Mouse (Mus musculus) layer of hippocampus, adult 2 months (tissue): ENCODE results near the gene Plac1. TPM values are rescaled to one million over a fixed set of nuclear protein-coding genes. Genes with fewer than 3 reads are reported as not detected.

Experiments
- DNase-seq, 2 experiments: peaks; one replicate each; pipeline ENCODE4 v3.0.0; 2022; ENCODE audit warnings: low spot score in 2 of 2
- H3K27ac ChIP-seq: fragments of 200-600 bp; 2 replicates; pipeline ENCODE4 v1.8.1; 2022
- H3K4me3 ChIP-seq: fragments of 200-600 bp; 2 replicates; pipeline ENCODE4 v1.8.1; 2022; ENCODE audit warnings: mild to moderate bottlenecking
- CTCF ChIP-seq: fragments of 200-600 bp; conservative IDR thresholded peaks from 2 replicates; pipeline ENCODE4 v1.8.1; 2022; ENCODE audit warnings: antibody characterized with exemption, mild to moderate bottlenecking, moderate library complexity
- total RNA-seq, 2 experiments: library from RNA; stranded (reverse); gene quantifications; 2 replicates each; pipeline ENCODE4 v1.2.3; 2021

Gene Plac1
- total RNA-seq, 2 experiments from 2014 or later: not detected

GRCm38 (mm10) chrX:53058459-53059280 is 181.2 kb downstream of the Plac1 start:
- TF ChIP-seq CTCF: no peak
- Histone ChIP-seq H3K4me3 (no peak overlapping the region), H3K27ac (no peak overlapping the region)
- no peak for DNase-seq

GRCm38 (mm10) chrX:53057760-53058090 is 182.2 kb downstream of the Plac1 start:
- H3K4me3 ChIP-seq: no peak overlapping the region
- no peak for DNase-seq
- no peak overlapping the region for H3K27ac ChIP-seq
- no peak for TF ChIP-seq CTCF

- Histone ChIP-seq H3K27ac (no peak overlapping the region), H3K4me3 (peak overlapping the region; percentile 36; the same call in 1 of the 2 replicates)
- no peak for TF ChIP-seq CTCF
- DNase-seq: peak; percentile 26 to 32
Measured at GRCm38 (mm10) chrX:53057054-53057759, 182.7 kb downstream of the Plac1 start.

- peak overlapping the region; percentile 36 for H3K4me3 ChIP-seq
- no peak overlapping the region for H3K27ac ChIP-seq
- TF ChIP-seq CTCF: no peak
- no peak for DNase-seq
Measured at GRCm38 (mm10) chrX:53056627-53057026, 183.3 kb downstream of the Plac1 start.

- TF ChIP-seq CTCF: no peak
- no peak for DNase-seq
- H3K27ac ChIP-seq: no peak overlapping the region
- no peak overlapping the region for H3K4me3 ChIP-seq
Measured at GRCm38 (mm10) chrX:53055771-53056170, 184.1 kb downstream of the Plac1 start.

- TF ChIP-seq CTCF: no peak
Measured at GRCm38 (mm10) chrX:53053885-53054284, 186.0 kb downstream of the Plac1 start.

GRCm38 (mm10) chrX:53052652-53053500 is 187.0 kb downstream of the Plac1 start:
- DNase-seq: no peak
- Histone ChIP-seq H3K27ac (no peak overlapping the region), H3K4me3 (no peak overlapping the region)
- TF ChIP-seq CTCF: no peak

More at GRCm38 (mm10) chrX:53053885-53054284, 186.0 kb downstream of the Plac1 start:
- Histone ChIP-seq H3K4me3 (no peak overlapping the region), H3K27ac (no peak overlapping the region)
- no peak for DNase-seq

GRCm38 (mm10) chrX:53050353-53050752 is 189.6 kb downstream of the Plac1 start:
- Histone ChIP-seq H3K27ac (no peak overlapping the region), H3K4me3 (no peak overlapping the region)
- TF ChIP-seq CTCF: no peak
- no peak for DNase-seq

- no peak overlapping the region for H3K27ac ChIP-seq
- no peak for TF ChIP-seq CTCF
- no peak overlapping the region for H3K4me3 ChIP-seq
- DNase-seq: no peak
Measured at GRCm38 (mm10) chrX:53049196-53049595, 190.7 kb downstream of the Plac1 start.

GRCm38 (mm10) chrX:53046911-53047310 is 193.0 kb downstream of the Plac1 start:
- no peak for DNase-seq
- H3K4me3 ChIP-seq: no peak overlapping the region
- no peak overlapping the region for H3K27ac ChIP-seq
- TF ChIP-seq CTCF: no peak

- TF ChIP-seq CTCF: no peak
- H3K4me3 ChIP-seq: no peak overlapping the region
- no peak overlapping the region for H3K27ac ChIP-seq
- DNase-seq: no peak
Measured at GRCm38 (mm10) chrX:53046033-53046432, 193.9 kb downstream of the Plac1 start.

GRCm38 (mm10) chrX:53045187-53045903 is 194.6 kb downstream of the Plac1 start:
- no peak for TF ChIP-seq CTCF
- DNase-seq: no peak
- Histone ChIP-seq H3K27ac (no peak overlapping the region), H3K4me3 (no peak overlapping the region)
